Mouse (Mus musculus): ENCODE measurements around the gene Suclg2. TPM values are rescaled to one million over a fixed set of nuclear protein-coding genes. Genes with fewer than 3 reads are reported as not detected.

Suclg2 gene
- polyA plus RNA-seq, 1 experiment from 2014 or later = 78.5 TPM

DNA sequence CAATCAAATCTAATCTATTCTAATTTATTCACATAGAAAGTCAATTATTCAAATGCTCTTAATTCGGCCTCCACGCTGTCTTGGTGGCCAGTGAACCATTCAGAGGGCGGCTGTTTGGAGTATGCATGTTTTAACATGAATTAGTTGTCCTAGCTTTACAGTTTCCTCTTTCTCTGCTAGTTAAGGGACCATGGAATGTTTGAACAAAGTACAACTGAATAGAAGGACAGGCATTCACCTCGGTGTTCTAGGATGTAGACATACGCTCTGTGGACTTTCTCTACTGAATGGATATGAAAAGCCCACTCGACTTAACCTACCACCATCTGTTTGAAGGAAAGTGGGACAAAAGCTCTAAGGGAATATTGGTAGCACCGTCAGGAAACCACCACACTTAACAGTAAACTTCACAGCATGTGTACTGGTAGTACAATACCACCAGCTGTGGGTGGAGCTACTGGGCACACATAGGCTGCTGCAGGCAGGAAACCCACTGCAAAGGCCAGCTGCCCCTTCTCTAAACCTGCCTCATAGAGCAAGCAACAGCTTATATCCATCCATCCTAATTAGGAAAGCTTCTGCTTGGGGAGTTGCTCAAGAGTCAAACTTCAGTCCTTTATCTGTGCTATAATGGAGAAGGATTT lies 172.3 kb downstream of the Suclg2 start:
- TF ChIP-seq CTCF (IDR thresholded peaks at IDR 0.05; ENCODE audit: low read depth) = no peak
- Histone ChIP-seq H3K36me3 (ENCODE audit: insufficient read depth) (no peaks in the 10 kb centered on the region), H3K27ac (ENCODE audit: low read depth) (peak overlapping the region; percentile 27; the same call in 1 of the 2 replicates), H3K4me3 (ENCODE audit: low read depth, low read length) (no peak overlapping the region), H3K27me3 (ENCODE audit: insufficient read depth, low read length) (no peaks in the 10 kb centered on the region), H3K9me3 (ENCODE audit: low read depth, low read length) (no peaks in the 10 kb centered on the region), H3K4me2 (no peak overlapping the region), H3K4me1 (ENCODE audit: insufficient read depth) (0 out of 2 replicates have a peak, but pooled peaks cover 3% of the 10 kb centered on the region), H3K9ac (no peak overlapping the region)
- 83% methylated on average over 7 of the region's 7 CpGs for WGBS
- ATAC-seq (ENCODE audit: insufficient read depth) (no peak), DNase-seq (no peak)

DNA sequence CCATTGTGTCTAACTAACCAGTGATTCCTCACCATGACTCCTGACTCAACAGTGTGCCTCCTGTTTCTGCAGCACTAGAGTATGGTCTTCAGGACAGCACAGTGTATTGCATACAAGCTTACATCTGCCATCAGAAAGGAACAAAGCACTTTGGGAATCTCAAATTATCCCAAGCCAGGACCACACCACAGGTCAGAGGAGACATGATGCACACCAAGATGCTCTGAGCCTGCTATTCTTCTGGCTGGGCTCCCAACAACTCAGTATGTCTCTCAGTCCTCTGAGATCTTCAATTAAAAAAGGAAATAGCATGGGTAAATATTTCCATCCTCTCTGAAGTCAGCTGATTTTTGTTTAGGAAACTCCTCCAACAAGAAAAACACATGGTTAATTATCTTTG lies 172.9 kb downstream of the Suclg2 start:
- no peak for ATAC-seq (ENCODE audit: insufficient read depth)
- H3K9ac ChIP-seq = no peak overlapping the region
- DNase-seq = peak; percentile 50

DNA sequence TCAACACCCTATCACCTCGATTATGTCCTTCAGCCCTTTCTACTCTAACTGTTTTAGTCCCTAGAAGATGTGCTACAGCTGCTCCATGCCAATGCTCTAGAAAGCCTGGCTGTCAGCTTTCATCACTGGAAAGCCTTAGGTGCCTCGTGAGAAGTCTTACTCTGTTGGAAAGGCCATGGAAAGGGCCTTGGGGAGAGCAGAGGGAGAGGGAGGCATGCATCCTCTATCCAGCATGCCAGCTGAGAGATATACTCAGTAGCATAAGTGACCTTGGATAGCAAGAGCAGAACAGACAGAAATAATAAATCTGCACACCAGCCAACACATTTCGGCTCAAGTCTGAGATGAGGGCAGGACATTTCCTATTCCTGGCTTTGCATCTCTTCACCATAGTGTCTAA lies 173.3 kb downstream of the Suclg2 start:
- Histone ChIP-seq H3K4me2 (no peak overlapping the region), H3K9ac (no peak overlapping the region), H3K36me3 (ENCODE audit: insufficient read depth) (no peaks in the 10 kb centered on the region), H3K27ac (ENCODE audit: low read depth) (no peak overlapping the region), H3K4me1 (ENCODE audit: insufficient read depth) (0 out of 2 replicates have a peak, but pooled peaks cover 3% of the 10 kb centered on the region), H3K9me3 (ENCODE audit: low read depth, low read length) (no peaks in the 10 kb centered on the region), H3K4me3 (ENCODE audit: low read depth, low read length) (no peak overlapping the region), H3K27me3 (ENCODE audit: insufficient read depth, low read length) (no peaks in the 10 kb centered on the region)
- 57% methylated on average over 3 of the region's 3 CpGs for WGBS
- TF ChIP-seq CTCF (IDR thresholded peaks at IDR 0.05; ENCODE audit: low read depth) = no peak
- no peak for DNase-seq
- ATAC-seq (ENCODE audit: insufficient read depth) = no peak

More for the DNA sequence above, 172.9 kb downstream of the Suclg2 start:
- Histone ChIP-seq H3K4me2 (no peak overlapping the region), H3K27me3 (ENCODE audit: insufficient read depth, low read length) (no peaks in the 10 kb centered on the region), H3K4me3 (ENCODE audit: low read depth, low read length) (no peak overlapping the region), H3K9me3 (ENCODE audit: low read depth, low read length) (no peaks in the 10 kb centered on the region), H3K27ac (ENCODE audit: low read depth) (no peak overlapping the region), H3K36me3 (ENCODE audit: insufficient read depth) (no peaks in the 10 kb centered on the region), H3K4me1 (ENCODE audit: insufficient read depth) (0 out of 2 replicates have a peak, but pooled peaks cover 3% of the 10 kb centered on the region)
- TF ChIP-seq CTCF (IDR thresholded peaks at IDR 0.05; ENCODE audit: low read depth) = no peak

DNA sequence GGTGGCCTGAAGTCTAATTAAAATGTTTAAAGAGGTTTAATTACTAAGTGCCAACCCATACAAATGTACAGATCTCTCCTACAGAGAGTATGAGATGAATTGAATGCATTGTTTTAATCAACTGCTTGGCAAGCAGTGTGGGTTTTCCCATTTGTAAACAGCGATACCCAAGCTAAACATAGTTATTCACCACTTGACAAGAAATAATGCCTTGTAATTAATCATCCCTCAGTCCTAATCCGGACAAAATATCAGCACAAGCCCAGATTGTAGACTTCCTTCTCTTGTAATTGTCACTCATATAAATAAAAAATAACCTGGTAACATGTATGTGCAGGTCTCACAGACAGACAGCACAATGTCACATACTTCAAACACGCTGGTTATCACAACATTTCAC lies 183.4 kb downstream of the Suclg2 start:
- Histone ChIP-seq H3K4me1 (ENCODE audit: insufficient read depth) (no peaks in the 10 kb centered on the region), H3K27ac (ENCODE audit: low read depth) (no peak overlapping the region), H3K4me3 (ENCODE audit: low read depth, low read length) (no peak overlapping the region), H3K9ac (no peak overlapping the region), H3K27me3 (ENCODE audit: insufficient read depth, low read length) (no peaks in the 10 kb centered on the region), H3K4me2 (no peak overlapping the region), H3K9me3 (ENCODE audit: low read depth, low read length) (no peaks in the 10 kb centered on the region), H3K36me3 (ENCODE audit: insufficient read depth) (no peaks in the 10 kb centered on the region)
- ATAC-seq (ENCODE audit: insufficient read depth) = no peak
- peak; percentile 23 for DNase-seq
- TF ChIP-seq CTCF (IDR thresholded peaks at IDR 0.05; ENCODE audit: low read depth) = no peak
- WGBS = 58% methylated on average over 3 of the region's 3 CpGs

DNA sequence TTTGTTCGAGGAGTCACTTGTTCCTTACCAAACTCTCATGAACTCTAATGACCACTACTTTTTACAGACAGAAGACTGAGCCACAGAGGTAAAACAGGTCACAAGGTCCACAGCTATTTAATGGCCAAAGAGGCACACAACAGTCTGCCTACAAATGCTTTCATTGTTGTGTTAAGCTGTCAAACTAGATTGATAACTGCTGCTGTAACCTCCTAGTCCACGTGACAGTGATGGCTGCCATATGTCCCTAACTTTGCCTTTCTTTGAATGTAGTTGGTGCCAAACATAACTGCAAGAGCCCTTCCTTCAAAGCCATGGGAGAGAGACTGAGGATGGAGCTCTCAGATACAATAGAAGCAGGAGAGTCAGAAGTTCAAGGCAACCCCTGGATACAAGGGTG lies 198.8 kb downstream of the Suclg2 start:
- no peaks in the 10 kb centered on the region for H3K36me3 ChIP-seq (ENCODE audit: insufficient read depth)
- H3K27ac ChIP-seq (ENCODE audit: low read depth) = no peak overlapping the region
- 25% methylated on average over 2 of the region's 2 CpGs for WGBS
- H3K4me1 ChIP-seq (ENCODE audit: insufficient read depth) = no peaks in the 10 kb centered on the region
- no peaks in the 10 kb centered on the region for H3K27me3 ChIP-seq (ENCODE audit: insufficient read depth, low read length)
- ATAC-seq (ENCODE audit: insufficient read depth) (peak; percentile 35; the same call in 1 of the 2 replicates), DNase-seq (peak; percentile 70)
- no peak overlapping the region for H3K4me2 ChIP-seq
- H3K4me3 ChIP-seq (ENCODE audit: low read depth, low read length) = no peak overlapping the region
- no peak overlapping the region for H3K9ac ChIP-seq
- no peak for TF ChIP-seq CTCF (IDR thresholded peaks at IDR 0.05; ENCODE audit: low read depth)
- no peaks in the 10 kb centered on the region for H3K9me3 ChIP-seq (ENCODE audit: low read depth, low read length)

DNA sequence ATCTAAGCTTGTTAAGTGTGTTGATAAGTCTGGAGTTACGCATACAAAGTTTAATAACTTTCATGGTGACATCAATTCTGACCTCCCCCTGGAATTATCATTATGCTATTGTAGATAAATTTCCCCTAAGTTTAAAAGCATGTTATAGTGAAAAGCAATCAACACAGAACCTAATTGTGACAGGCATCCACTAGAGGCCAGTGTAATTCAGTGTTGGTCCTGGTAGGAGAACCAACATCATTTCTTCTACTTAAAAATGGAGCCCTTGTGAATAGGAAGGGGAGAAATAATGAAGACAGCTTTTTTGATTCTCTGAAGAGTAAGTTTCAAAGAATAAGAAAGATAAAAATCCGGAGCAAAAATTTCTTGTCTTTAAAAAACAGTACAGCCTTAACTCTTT lies 200.2 kb downstream of the Suclg2 start:
- WGBS = 68% methylated on average over 2 of the region's 2 CpGs
- H3K36me3 ChIP-seq (ENCODE audit: insufficient read depth) = no peaks in the 10 kb centered on the region
- H3K4me1 ChIP-seq (ENCODE audit: insufficient read depth) = no peaks in the 10 kb centered on the region
- TF ChIP-seq CTCF (IDR thresholded peaks at IDR 0.05; ENCODE audit: low read depth) = peak; percentile 49
- no peak overlapping the region for H3K9ac ChIP-seq
- no peak overlapping the region for H3K4me3 ChIP-seq (ENCODE audit: low read depth, low read length)
- ATAC-seq (ENCODE audit: insufficient read depth) (no peak), DNase-seq (peak; percentile 38)
- no peak overlapping the region for H3K4me2 ChIP-seq
- no peaks in the 10 kb centered on the region for H3K9me3 ChIP-seq (ENCODE audit: low read depth, low read length)
- no peak overlapping the region for H3K27ac ChIP-seq (ENCODE audit: low read depth)
- H3K27me3 ChIP-seq (ENCODE audit: insufficient read depth, low read length) = no peaks in the 10 kb centered on the region

DNA sequence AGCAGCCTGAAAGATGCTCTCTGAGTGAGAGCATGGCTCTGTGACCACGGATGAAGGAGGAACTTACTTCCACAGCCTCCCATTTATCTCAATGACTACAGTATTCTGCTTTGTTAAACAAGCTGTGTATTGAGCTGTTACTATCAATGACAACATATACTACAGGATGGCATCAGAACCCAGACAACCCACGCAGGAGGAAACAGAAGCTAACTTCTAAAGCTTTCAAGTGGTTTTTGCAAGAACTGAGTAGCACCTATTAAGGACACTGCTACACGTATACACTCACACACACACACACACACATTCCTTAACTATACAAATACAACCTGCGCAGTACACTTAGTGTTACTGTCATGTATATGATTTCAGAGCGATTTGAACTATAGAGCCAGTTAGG lies 202.9 kb downstream of the Suclg2 start:
- ATAC-seq (ENCODE audit: insufficient read depth) = no peak

More for the DNA sequence above, 202.9 kb downstream of the Suclg2 start:
- H3K27ac ChIP-seq (ENCODE audit: low read depth) = no peak overlapping the region
- H3K9me3 ChIP-seq (ENCODE audit: low read depth, low read length) = no peaks in the 10 kb centered on the region
- H3K36me3 ChIP-seq (ENCODE audit: insufficient read depth) = no peaks in the 10 kb centered on the region
- WGBS = 65% methylated on average over 5 of the region's 5 CpGs
- H3K27me3 ChIP-seq (ENCODE audit: insufficient read depth, low read length) = no peaks in the 10 kb centered on the region
- H3K4me3 ChIP-seq (ENCODE audit: low read depth, low read length) = no peak overlapping the region
- no peak overlapping the region for H3K9ac ChIP-seq
- no peak for DNase-seq
- no peaks in the 10 kb centered on the region for H3K4me1 ChIP-seq (ENCODE audit: insufficient read depth)
- H3K4me2 ChIP-seq = no peak overlapping the region
- no peak for TF ChIP-seq CTCF (IDR thresholded peaks at IDR 0.05; ENCODE audit: low read depth)
